Mouse (Mus musculus) stomach, postnatal 0 days (tissue): ENCODE data around the gene Rnf216.

Source experiments
- CTCF ChIP-seq: IDR thresholded peaks from 2 replicates; pipeline ENCODE4 v1.5.1; 2016; ENCODE audit warnings: antibody characterized with exemption, low read depth, mild to moderate bottlenecking, moderate library complexity
- EP300 ChIP-seq: optimal IDR thresholded peaks from 2 replicates; pipeline ENCODE3; 2016; ENCODE audit warnings: antibody characterized with exemption

DNA sequence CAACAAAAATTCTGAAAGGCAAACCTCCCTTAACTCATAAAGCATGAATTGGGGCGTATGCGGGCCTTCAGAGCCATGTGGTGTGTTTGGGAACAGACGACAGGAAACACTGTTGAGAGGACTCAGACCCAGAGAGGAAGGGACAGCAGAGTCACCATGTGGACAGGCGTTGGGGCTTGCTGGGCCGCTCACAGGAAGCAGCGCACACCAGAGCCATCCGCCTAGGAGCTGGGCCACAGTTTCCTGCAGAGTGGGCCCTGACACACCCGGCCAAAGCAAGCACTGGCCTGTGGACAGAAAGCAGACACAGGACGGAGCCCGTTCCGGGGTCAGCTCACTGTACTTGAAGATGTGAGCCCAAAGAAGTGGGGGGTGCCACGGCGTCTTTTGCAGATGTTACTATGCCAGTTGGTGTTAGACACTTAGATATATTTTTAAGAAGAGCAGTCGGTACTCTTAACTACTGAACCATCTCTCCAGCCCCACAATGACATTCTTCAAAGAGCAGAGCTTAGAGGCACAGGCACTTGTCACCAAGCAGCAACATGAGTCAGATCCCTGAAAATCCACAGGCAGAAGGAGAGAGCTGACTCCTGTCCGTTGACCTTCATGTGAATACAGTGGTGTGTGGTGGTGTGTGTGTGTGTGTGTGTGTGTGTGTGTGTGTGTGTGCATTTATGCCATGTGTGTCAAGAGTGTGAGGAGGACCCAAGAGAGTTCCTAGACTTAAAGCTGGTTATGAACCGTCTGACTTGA, 130.6 kb downstream of the Rnf216 start:
- TF ChIP-seq EP300 (no peak), CTCF (no peak)
